Mouse (Mus musculus): ENCODE measurements around the gene Arfrp1.

Arfrp1 gene

GRCm38 (mm10) chr2:181378701-181379100, 13.5 kb upstream of the Arfrp1 start:
- DNase-seq (ENCODE audit: extremely low read depth, low read depth), result no peak

DNA sequence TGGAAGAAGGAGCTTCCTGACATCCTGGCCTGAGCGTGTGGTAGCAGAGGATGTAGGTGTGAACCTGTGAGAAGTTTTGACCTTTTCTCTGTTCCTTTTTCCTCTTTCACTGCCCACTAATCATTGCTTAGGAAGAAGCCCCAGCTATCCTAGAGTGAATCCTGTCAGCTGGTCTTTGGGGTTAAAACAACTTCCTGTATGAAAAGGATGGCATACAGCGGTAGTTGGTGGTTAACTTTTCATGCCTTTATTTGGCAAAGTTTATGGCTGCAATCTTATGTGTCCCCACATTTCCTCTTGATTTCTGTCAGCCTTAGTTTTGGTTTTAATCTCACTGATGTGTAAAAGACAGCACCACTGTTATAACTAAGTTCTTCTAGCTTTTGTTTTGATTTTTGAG, 12.0 kb upstream of the Arfrp1 start:
- no peak for DNase-seq (ENCODE audit: extremely low read depth, low read depth)

- DNase-seq (ENCODE audit: extremely low read depth, low read depth), result peak; percentile 40
These were observed 10.6 kb upstream of the Arfrp1 start for GRCm38 (mm10) chr2:181375787-181376186.

- no peak for DNase-seq (ENCODE audit: extremely low read depth, low read depth)
These were observed 4.8 kb upstream of the Arfrp1 start for GRCm38 (mm10) chr2:181370001-181370400.

- DNase-seq (ENCODE audit: extremely low read depth, low read depth), result peak; percentile 29
These were observed 461 bp upstream of the Arfrp1 start for GRCm38 (mm10) chr2:181365655-181366075.

DNA sequence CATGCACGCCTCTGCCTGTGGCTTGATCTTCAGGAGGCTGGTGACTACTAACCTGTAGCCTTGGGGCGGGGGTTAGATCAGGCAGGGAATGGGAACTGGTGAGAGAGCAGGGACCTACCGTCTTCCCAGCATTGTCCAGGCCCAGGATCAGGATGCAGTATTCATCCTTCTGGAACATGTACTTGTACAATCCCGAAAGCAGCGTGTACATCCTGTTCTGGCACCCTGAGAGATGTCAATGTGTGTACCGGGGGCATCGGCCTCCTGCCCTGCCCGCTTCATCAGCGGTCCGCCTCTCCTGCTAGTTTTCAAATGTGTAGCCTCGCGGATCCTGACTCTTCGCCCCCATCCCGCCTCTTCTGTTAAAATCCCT, 731 bp downstream of the Arfrp1 start:
- DNase-seq (ENCODE audit: extremely low read depth, low read depth), result no peak

GRCm38 (mm10) chr2:181363946-181364345, 1.3 kb downstream of the Arfrp1 start:
- no peak for DNase-seq (ENCODE audit: extremely low read depth, low read depth)

- no peak for DNase-seq (ENCODE audit: extremely low read depth, low read depth)
These were observed 8.4 kb downstream of the Arfrp1 start for GRCm38 (mm10) chr2:181356780-181357179.

DNA sequence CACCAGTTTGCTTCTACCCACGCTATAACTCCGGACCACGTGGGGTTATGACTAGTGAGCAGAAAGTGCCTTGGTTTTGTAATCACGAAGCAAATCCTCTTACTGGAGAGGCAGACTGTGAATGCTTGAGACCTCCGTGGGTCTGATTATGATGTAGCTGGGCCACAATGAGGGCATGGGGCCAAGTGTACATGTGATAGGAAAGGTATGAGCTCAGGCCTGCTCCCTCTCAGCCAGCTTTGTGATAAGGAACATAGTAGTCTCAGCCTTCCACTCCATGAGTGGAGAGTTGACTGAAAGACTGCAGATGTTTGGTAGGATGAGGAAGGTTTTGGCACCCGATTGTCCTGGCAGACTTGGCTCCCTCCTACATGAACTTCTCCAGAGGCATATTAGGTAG, 22.4 kb downstream of the Arfrp1 start:
- no peak for DNase-seq (ENCODE audit: extremely low read depth, low read depth)

DNA sequence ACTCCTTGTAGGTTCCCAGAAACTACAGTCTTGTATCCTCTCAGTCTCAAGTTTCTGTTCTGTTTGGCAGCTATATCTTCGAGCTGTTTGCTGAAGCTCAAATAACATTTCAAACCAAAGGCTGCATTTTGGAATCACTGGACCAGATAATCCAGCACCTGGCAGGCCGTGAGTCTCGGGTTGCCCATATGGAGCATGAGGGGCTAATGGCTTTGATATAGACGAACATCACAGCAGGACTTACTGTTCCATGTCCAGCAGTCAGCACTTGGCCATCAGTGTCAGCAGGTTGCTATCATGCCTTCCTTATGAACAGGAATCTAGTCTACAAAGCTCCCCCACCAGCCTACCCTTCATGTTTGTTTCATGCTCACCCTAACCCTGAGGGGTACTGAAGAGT, 24.8 kb downstream of the Arfrp1 start:
- no peak for DNase-seq (ENCODE audit: extremely low read depth, low read depth)

DNA sequence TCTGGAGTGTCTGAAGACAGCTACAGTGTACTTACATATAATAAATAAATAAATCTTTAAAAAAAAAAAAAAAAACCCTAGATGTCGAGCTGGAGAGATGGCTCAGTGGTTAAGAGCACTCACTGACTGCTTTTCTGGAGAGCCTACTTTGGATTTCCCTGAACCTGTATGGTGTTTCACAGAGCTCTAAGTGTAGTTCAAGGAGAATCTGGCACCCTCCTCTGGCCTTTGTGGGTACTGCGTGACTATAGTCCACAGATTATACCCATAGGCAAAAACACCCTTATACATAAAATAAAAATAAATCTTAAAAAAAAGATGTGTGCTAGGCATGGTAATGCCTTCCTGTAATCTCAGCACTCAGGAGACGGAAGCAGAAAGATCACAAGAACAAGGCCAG, 31.2 kb downstream of the Arfrp1 start:
- peak; percentile 37 for DNase-seq (ENCODE audit: extremely low read depth, low read depth)

GRCm38 (mm10) chr2:181332542-181332941, 32.7 kb downstream of the Arfrp1 start:
- no peak for DNase-seq (ENCODE audit: extremely low read depth, low read depth)

DNA sequence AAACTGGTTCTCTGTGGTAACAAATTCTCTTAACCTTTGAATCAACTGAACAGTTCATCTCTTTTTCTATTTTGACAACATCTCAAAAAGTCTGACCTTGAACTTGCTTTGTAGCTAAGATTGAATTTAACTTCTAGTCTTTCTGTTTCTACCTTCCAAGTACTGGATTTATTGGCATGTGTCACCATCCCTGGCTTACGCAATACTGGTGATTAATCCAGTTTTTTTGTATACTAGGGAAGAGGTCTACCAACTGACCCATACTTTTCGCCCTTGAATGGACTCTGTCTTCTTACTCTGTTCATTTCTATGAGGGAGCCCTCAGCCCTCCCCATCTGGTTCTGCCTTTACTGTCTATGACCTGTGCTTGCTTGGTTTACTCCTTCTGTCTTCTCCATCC, 39.1 kb downstream of the Arfrp1 start:
- no peak for DNase-seq (ENCODE audit: extremely low read depth, low read depth)

- DNase-seq (ENCODE audit: extremely low read depth, low read depth), result no peak
These were observed 43.1 kb downstream of the Arfrp1 start for GRCm38 (mm10) chr2:181322136-181322535.

DNA sequence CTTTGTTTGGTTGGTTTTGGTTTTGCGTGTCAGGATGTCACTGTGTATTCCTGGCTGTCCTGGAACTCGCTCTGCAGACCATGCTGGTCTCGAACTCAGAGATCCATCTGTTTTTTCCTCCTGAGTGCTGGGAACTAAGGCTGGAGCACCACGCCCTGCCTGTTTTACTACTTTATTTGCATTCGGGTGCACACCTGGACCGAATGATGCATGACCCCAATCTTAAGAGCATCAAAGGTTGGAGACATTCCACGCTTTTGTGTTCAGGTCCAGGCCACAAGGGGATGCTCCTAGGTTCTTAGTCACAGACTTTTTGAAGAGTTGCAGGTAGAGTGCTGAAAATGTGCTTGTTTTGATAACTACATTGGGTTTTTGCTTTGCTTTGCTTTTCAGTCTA, 45.1 kb downstream of the Arfrp1 start:
- DNase-seq (ENCODE audit: extremely low read depth, low read depth), result no peak

DNA sequence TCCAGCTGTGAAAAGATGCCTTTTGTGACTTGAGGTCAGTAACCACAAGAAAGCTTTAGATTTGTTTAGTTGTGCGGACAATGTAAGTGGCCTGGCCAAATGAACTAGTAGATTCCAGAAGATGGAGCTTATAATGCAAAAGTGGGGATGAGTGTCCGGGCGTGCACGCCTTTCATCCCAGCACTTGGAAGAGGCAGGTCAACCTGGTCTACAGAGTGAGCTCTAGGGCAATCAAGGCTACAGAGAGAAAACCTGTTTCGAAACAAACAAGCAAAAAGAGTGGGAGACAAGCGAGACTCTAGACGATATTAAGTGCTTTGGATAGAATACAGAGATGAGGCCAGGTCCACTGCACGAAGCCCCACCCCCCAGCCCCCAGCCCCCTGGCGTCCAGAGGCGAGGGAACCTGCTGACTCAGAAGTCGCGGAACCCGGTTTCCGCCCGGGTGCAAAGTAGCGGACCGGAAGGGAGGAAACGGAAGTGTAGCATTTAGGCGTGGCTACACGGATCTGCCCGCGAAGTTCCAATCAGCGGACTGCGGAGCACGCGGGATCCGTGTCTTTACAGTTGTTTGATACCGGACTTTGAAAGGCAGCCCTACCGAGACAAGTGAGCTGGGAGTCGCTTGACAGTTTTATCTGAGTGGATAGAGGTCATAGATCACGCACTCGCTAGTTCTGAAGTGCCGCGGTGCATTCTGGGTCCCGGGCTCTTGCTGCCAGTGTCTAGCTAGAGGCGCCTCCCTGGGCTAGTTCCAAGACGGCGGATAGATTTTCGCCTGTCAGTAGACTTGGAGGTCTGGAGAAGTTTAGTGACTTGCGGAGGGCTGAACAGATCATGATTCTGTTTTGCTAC, 45.7 kb downstream of the Arfrp1 start, which contains the start of gene Rtel1:
Rtel1 (plus strand) TSS at position 492 of the 855 bp plus-strand sequence.
- DNase-seq (ENCODE audit: extremely low read depth, low read depth), result peak; percentile 76

DNA sequence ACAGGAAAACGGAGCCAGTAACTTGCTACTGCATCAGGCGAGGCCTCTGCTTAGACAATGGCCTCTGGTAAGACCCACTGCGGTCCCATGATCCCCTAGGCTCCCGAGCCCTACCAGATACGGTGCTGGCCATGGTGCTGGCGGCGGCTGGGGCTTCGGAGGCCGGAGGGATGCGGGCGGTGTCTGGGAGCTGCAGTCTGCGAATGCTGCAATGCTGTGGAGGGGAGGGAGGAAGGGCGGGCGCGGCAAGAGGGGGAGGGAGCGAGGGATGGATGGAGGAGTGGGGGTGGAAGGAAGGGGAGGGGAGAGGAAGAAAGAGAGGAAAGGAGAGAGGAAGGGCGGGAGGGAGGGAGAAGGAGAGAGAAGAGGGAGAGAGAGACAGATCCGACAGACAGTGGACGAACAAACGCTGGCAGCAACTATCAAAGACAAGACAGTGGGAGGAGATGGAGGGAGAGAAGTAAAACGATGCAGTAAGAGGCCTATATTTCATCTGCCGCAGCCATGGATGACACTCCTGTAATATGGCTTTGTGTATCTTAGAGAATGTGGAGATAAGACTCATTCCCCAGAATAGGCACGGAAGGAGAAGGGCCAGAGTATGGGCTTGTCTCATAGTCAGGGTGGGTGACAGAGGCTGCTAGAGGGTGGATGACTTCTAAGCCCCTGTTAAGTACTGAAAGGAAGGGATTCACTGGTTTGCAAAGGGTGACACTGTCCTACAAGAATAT, 51.0 kb downstream of the Arfrp1 start, which contains the start of gene Stmn3:
Stmn3 (minus strand) TSS at position 421 of the 731 bp plus-strand sequence.
- no peak for DNase-seq (ENCODE audit: extremely low read depth, low read depth)

DNA sequence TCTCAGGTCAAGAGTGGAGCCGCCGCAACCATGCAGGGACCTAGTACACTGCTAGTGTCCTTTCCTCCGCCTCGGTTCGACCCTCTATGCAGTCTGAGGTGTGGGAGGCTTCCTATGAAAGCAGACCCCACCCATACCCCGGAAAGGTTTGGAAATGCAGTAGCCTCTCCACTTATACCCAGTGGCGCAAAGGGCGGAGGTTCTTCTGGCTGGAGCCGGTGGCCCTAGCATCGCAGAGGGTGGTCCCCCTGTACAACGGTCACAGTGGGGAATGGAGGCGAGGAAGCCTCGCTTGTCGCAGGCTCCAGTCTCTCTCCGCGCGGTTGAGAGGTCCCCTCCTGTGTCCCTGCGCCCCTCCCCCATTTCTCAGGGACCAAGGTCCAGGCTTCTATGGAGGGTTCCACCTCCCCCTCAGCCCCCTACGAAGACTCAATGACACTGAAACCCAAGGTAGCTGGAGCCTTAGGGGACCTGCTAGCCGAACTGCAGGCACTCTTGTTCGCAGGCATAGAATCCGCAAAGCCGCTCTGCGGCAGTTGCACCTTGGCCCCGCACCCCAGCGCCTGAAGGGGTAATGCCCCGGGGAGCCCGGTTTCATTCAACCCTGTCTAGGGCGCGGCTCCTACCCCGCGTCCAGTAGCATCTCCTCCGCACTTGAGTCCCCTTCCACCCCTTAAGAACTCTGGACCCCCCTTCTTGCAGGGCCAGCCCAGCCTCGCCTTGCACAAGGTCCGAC, 51.7 kb downstream of the Arfrp1 start:
- DNase-seq (ENCODE audit: extremely low read depth, low read depth), result no peak

DNA sequence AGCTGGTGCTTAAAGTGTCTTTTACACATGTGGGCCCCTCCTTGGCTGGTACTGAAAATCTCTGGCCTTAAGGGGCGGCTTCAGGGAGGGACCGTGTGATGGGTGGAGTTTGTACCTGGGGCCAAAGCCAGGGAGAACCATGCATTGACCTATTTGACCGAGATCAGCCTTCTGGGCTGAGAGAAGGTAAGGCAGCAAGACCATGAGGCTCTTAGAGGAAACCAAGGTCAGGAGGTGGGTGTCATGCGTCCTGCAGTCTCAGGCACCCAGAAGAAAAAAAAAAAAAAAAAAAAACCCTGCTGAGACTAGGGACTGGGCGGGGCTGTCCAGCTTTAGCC, 52.2 kb downstream of the Arfrp1 start:
- no peak for DNase-seq (ENCODE audit: extremely low read depth, low read depth)

GRCm38 (mm10) chr2:181312435-181312834, 52.8 kb downstream of the Arfrp1 start:
- DNase-seq (ENCODE audit: extremely low read depth, low read depth), result no peak

Data from MEL-GATA-1-ER (cell line).